Mouse (Mus musculus): ENCODE measurements around the gene Eml5. TPM values are rescaled to one million over a fixed set of nuclear protein-coding genes. Genes with fewer than 3 reads are reported as not detected.

Eml5 gene
- polyA plus RNA-seq (2011; ENCODE audit: insufficient read depth, insufficient read length, low read depth, missing spikeins), result 41.4 and 46.6 TPM in 2 replicates

- Histone ChIP-seq H3K9me3 (replicated peaks; ENCODE audit: control insufficient read depth, insufficient read depth, low read length, poor library complexity, severe bottlenecking) (no peaks in the 10 kb centered on the region), H3K27me3 (ENCODE audit: control insufficient read depth, insufficient read depth, low read length, poor library complexity, severe bottlenecking) (no peaks in the 10 kb centered on the region), H3K27ac (ENCODE audit: insufficient read depth, low read length) (no peak within 1 kb of the TSS), H3K36me3 (ENCODE audit: control insufficient read depth, insufficient read depth, low read length, poor library complexity, severe bottlenecking) (no peaks in the 10 kb centered on the region), H3K4me1 (ENCODE audit: control insufficient read depth, insufficient read depth, low read length) (no peaks in the 10 kb centered on the region), H3K4me3 (ENCODE audit: low read depth, low read length) (peak within 1 kb of the TSS; percentile 89), H3K9ac (ENCODE audit: low read depth, poor library complexity, severe bottlenecking) (peak within 1 kb of the TSS; percentile 94)
- TF ChIP-seq EP300 (IDR thresholded peaks at IDR 0.05; ENCODE audit: insufficient read depth, low read depth, low read length) (no peak), POLR2A (IDR thresholded peaks at IDR 0.05; ENCODE audit: insufficient read depth, low read length) (no peak), CTCF (IDR thresholded peaks at IDR 0.05; ENCODE audit: low read depth, low read length) (no peak)
Observed at GRCm38 (mm10) chr12:98900881-98901801, at the start of gene Eml5. Gene Eml5, minus strand, starts transcription at chr12:98901484.

- TF ChIP-seq POLR2A (IDR thresholded peaks at IDR 0.05; ENCODE audit: insufficient read depth, low read length) (no peak), CTCF (IDR thresholded peaks at IDR 0.05; ENCODE audit: low read depth, low read length) (no peak), EP300 (IDR thresholded peaks at IDR 0.05; ENCODE audit: insufficient read depth, low read depth, low read length) (no peak)
- Histone ChIP-seq H3K36me3 (ENCODE audit: control insufficient read depth, insufficient read depth, low read length, poor library complexity, severe bottlenecking) (no peaks in the 10 kb centered on the region), H3K4me1 (ENCODE audit: control insufficient read depth, insufficient read depth, low read length) (no peaks in the 10 kb centered on the region), H3K27me3 (ENCODE audit: control insufficient read depth, insufficient read depth, low read length, poor library complexity, severe bottlenecking) (no peaks in the 10 kb centered on the region), H3K27ac (ENCODE audit: insufficient read depth, low read length) (no peak overlapping the region), H3K9me3 (replicated peaks; ENCODE audit: control insufficient read depth, insufficient read depth, low read length, poor library complexity, severe bottlenecking) (no peaks in the 10 kb centered on the region), H3K4me3 (ENCODE audit: low read depth, low read length) (no peak overlapping the region), H3K9ac (ENCODE audit: low read depth, poor library complexity, severe bottlenecking) (no peak overlapping the region)
Observed at GRCm38 (mm10) chr12:98932856-98933255, 31.6 kb upstream of the Eml5 start.

- no peaks in the 10 kb centered on the region for H3K36me3 ChIP-seq (ENCODE audit: control insufficient read depth, insufficient read depth, low read length, poor library complexity, severe bottlenecking)
- TF ChIP-seq EP300 (IDR thresholded peaks at IDR 0.05; ENCODE audit: insufficient read depth, low read depth, low read length), result no peak
- no peak for TF ChIP-seq POLR2A (IDR thresholded peaks at IDR 0.05; ENCODE audit: insufficient read depth, low read length)
- no peak for TF ChIP-seq CTCF (IDR thresholded peaks at IDR 0.05; ENCODE audit: low read depth, low read length)
- H3K27ac ChIP-seq (ENCODE audit: insufficient read depth, low read length), result no peak overlapping the region
- no peaks in the 10 kb centered on the region for H3K9me3 ChIP-seq (replicated peaks; ENCODE audit: control insufficient read depth, insufficient read depth, low read length, poor library complexity, severe bottlenecking)
- H3K4me1 ChIP-seq (ENCODE audit: control insufficient read depth, insufficient read depth, low read length), result no peaks in the 10 kb centered on the region
- H3K27me3 ChIP-seq (ENCODE audit: control insufficient read depth, insufficient read depth, low read length, poor library complexity, severe bottlenecking), result no peaks in the 10 kb centered on the region
- H3K4me3 ChIP-seq (ENCODE audit: low read depth, low read length), result no peak overlapping the region
- no peak overlapping the region for H3K9ac ChIP-seq (ENCODE audit: low read depth, poor library complexity, severe bottlenecking)
Observed at GRCm38 (mm10) chr12:98932441-98932840, 31.2 kb upstream of the Eml5 start.

GRCm38 (mm10) chr12:98931174-98931573 lies 29.9 kb upstream of the Eml5 start:
- Histone ChIP-seq H3K9ac (ENCODE audit: low read depth, poor library complexity, severe bottlenecking) (no peak overlapping the region), H3K27me3 (ENCODE audit: control insufficient read depth, insufficient read depth, low read length, poor library complexity, severe bottlenecking) (no peaks in the 10 kb centered on the region), H3K9me3 (replicated peaks; ENCODE audit: control insufficient read depth, insufficient read depth, low read length, poor library complexity, severe bottlenecking) (no peaks in the 10 kb centered on the region), H3K36me3 (ENCODE audit: control insufficient read depth, insufficient read depth, low read length, poor library complexity, severe bottlenecking) (no peaks in the 10 kb centered on the region), H3K27ac (ENCODE audit: insufficient read depth, low read length) (no peak overlapping the region), H3K4me1 (ENCODE audit: control insufficient read depth, insufficient read depth, low read length) (no peaks in the 10 kb centered on the region), H3K4me3 (ENCODE audit: low read depth, low read length) (no peak overlapping the region)
- TF ChIP-seq CTCF (IDR thresholded peaks at IDR 0.05; ENCODE audit: low read depth, low read length) (no peak), EP300 (IDR thresholded peaks at IDR 0.05; ENCODE audit: insufficient read depth, low read depth, low read length) (no peak), POLR2A (IDR thresholded peaks at IDR 0.05; ENCODE audit: insufficient read depth, low read length) (no peak)

DNA sequence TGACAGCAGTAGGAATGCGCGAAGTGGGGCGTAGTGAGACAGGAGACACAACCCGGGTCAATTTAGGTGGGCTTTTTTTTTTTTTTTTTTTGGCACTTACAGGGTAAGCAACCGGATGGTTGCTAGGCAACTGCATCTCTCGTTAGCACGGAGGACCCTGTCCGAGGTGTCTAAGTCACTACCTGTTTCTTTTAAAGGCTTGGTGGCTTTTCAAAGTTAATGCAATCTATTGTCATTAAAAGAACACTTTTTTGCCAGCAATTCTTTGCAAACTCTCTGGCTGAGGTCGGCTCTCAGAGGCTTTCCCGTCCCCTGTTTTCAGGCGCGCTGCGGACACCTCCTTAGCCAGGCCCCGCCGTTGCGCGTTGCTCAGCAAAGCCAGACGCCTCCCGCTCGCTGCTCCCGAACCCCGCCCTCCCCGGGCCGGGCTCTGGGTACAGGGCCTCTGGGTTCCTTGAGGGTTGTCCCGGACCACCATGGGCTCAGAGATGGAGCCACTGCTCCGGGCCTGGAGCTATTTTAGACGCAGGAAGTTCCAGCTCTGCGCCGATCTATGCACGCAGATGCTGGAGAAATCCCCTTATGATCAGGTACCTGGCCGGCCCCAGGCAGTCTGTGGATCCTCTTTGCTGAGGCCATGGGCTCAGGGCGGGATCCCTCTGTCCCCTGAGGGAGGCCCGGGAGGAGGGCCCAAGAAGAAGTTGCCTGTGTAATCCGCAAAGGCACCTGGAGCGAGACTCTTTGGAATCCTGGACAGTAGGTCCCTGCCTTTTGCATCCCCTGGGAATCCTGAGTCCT lies 19.1 kb upstream of the Eml5 start, which contains the start of gene Ttc8:
TSS of gene Ttc8 (plus strand) at position 381 of the 798 bp plus-strand sequence.
- no peaks in the 10 kb centered on the region for H3K9me3 ChIP-seq (replicated peaks; ENCODE audit: control insufficient read depth, insufficient read depth, low read length, poor library complexity, severe bottlenecking)
- peak within 1 kb of the TSS; percentile 77 for H3K9ac ChIP-seq (ENCODE audit: low read depth, poor library complexity, severe bottlenecking)
- no peaks in the 10 kb centered on the region for H3K36me3 ChIP-seq (ENCODE audit: control insufficient read depth, insufficient read depth, low read length, poor library complexity, severe bottlenecking)
- no peaks in the 10 kb centered on the region for H3K4me1 ChIP-seq (ENCODE audit: control insufficient read depth, insufficient read depth, low read length)
- TF ChIP-seq POLR2A (IDR thresholded peaks at IDR 0.05; ENCODE audit: insufficient read depth, low read length), result no peak
- TF ChIP-seq CTCF (IDR thresholded peaks at IDR 0.05; ENCODE audit: low read depth, low read length), result no peak
- TF ChIP-seq EP300 (IDR thresholded peaks at IDR 0.05; ENCODE audit: insufficient read depth, low read depth, low read length), result no peak
- H3K27me3 ChIP-seq (ENCODE audit: control insufficient read depth, insufficient read depth, low read length, poor library complexity, severe bottlenecking), result no peaks in the 10 kb centered on the region; the same call in none of the 2 replicates
- H3K27ac ChIP-seq (ENCODE audit: insufficient read depth, low read length), result no peak within 1 kb of the TSS
- H3K4me3 ChIP-seq (ENCODE audit: low read depth, low read length), result peak within 1 kb of the TSS; percentile 97

Measured in ES-Bruce4 (cell line).